Mouse (Mus musculus) megakaryocyte, embryonic 14.5 days (primary cell): ENCODE measurements at regions not wholly inside any gene's neighbourhood (a gene's known extent, or its start where the extent isn't known, plus 50 kb on each side); places are given as distances from the start of the nearest gene placed in this dataset.

Experiments used
- H3K27me3 ChIP-seq: replicated peaks from 2 replicates; pipeline ENCODE3; 2012; ENCODE audit warnings: inconsistent platforms
- H3K36me3 ChIP-seq: replicated peaks from 2 replicates; pipeline ENCODE3; 2012; ENCODE audit warnings: low read length, inconsistent platforms, mixed read lengths
- H3K4me1 ChIP-seq: 2 replicates; pipeline ENCODE4 v1.6.1; 2012; ENCODE audit warnings: inconsistent platforms
- H3K4me3 ChIP-seq: replicated peaks from 2 replicates; pipeline ENCODE3; 2012; ENCODE audit warnings: moderate library complexity, mild to moderate bottlenecking, inconsistent platforms
- H3K9me3 ChIP-seq: 2 replicates; pipeline ENCODE4 v1.6.1; 2012; ENCODE audit warnings: inconsistent platforms
- FLI1 ChIP-seq: IDR thresholded peaks from 2 replicates; pipeline ENCODE4 v1.6.1; 2012; ENCODE audit warnings: low read length, inconsistent platforms, mixed read lengths
- GATA1 ChIP-seq: IDR thresholded peaks from 3 replicates; pipeline ENCODE4 v1.6.1; 2012; ENCODE audit warnings: mixed read lengths, low read length, inconsistent platforms, borderline replicate concordance

- H3K9me3 ChIP-seq: peaks cover 18% of the 10 kb centered on the region
- no peak overlapping the region for H3K4me3 ChIP-seq
- peaks cover 3% of the 10 kb centered on the region for H3K27me3 ChIP-seq
- H3K36me3 ChIP-seq: no peaks in the 10 kb centered on the region
- TF ChIP-seq FLI1 (no peak), GATA1 (no peak)
- H3K4me1 ChIP-seq: no peaks in the 10 kb centered on the region
Observed at GRCm38 (mm10) chr3:9171970-9172369, 437.9 kb downstream of the Zfp704 start.

GRCm38 (mm10) chr3:9168955-9169354 lies 440.9 kb downstream of the Zfp704 start:
- H3K4me1 ChIP-seq: no peaks in the 10 kb centered on the region
- TF ChIP-seq GATA1: no peak
- TF ChIP-seq FLI1: no peak
- H3K9me3 ChIP-seq: peaks cover 13% of the 10 kb centered on the region
- H3K36me3 ChIP-seq: no peaks in the 10 kb centered on the region
- peaks cover 2% of the 10 kb centered on the region for H3K27me3 ChIP-seq
- no peak overlapping the region for H3K4me3 ChIP-seq

- H3K9me3 ChIP-seq: no peaks in the 10 kb centered on the region
- no peak overlapping the region for H3K4me3 ChIP-seq
Observed at GRCm38 (mm10) chr3:9159073-9159472, 450.8 kb downstream of the Zfp704 start.

GRCm38 (mm10) chr3:9154172-9154571 lies 455.7 kb downstream of the Zfp704 start:
- Histone ChIP-seq H3K27me3 (no peaks in the 10 kb centered on the region), H3K4me3 (peak overlapping the region; percentile 78), H3K9me3 (no peaks in the 10 kb centered on the region)

More at GRCm38 (mm10) chr3:9159073-9159472, 450.8 kb downstream of the Zfp704 start:
- TF ChIP-seq FLI1 (no peak), GATA1 (no peak)
- Histone ChIP-seq H3K4me1 (peaks cover 4% of the 10 kb centered on the region; the same call in 1 of the 2 replicates), H3K36me3 (no peaks in the 10 kb centered on the region), H3K27me3 (no peaks in the 10 kb centered on the region)

GRCm38 (mm10) chr3:9153690-9154089 lies 456.2 kb downstream of the Zfp704 start:
- Histone ChIP-seq H3K36me3 (no peaks in the 10 kb centered on the region), H3K27me3 (no peaks in the 10 kb centered on the region), H3K4me1 (peaks cover 14% of the 10 kb centered on the region), H3K9me3 (no peaks in the 10 kb centered on the region), H3K4me3 (no peak overlapping the region)
- TF ChIP-seq FLI1 (no peak), GATA1 (no peak)

More at GRCm38 (mm10) chr3:9154172-9154571, 455.7 kb downstream of the Zfp704 start:
- Histone ChIP-seq H3K4me1 (peaks cover 14% of the 10 kb centered on the region), H3K36me3 (no peaks in the 10 kb centered on the region)
- TF ChIP-seq GATA1 (no peak), FLI1 (no peak)

- H3K9me3 ChIP-seq: no peaks in the 10 kb centered on the region
- H3K36me3 ChIP-seq: no peaks in the 10 kb centered on the region
- peaks cover 14% of the 10 kb centered on the region for H3K4me1 ChIP-seq
- H3K27me3 ChIP-seq: no peaks in the 10 kb centered on the region
- H3K4me3 ChIP-seq: no peak overlapping the region
- TF ChIP-seq FLI1 (no peak), GATA1 (no peak)
Observed at GRCm38 (mm10) chr3:9152256-9152655, 457.6 kb downstream of the Zfp704 start.

GRCm38 (mm10) chr3:9151590-9151989 lies 458.3 kb downstream of the Zfp704 start:
- no peak for TF ChIP-seq FLI1
- Histone ChIP-seq H3K4me1 (peaks cover 14% of the 10 kb centered on the region), H3K4me3 (peak overlapping the region; percentile 44)

GRCm38 (mm10) chr3:9148605-9149004 lies 461.3 kb downstream of the Zfp704 start:
- Histone ChIP-seq H3K4me3 (no peak overlapping the region), H3K27me3 (no peaks in the 10 kb centered on the region), H3K9me3 (peaks cover 14% of the 10 kb centered on the region), H3K4me1 (peaks cover 6% of the 10 kb centered on the region; the same call in 1 of the 2 replicates), H3K36me3 (no peaks in the 10 kb centered on the region)
- TF ChIP-seq FLI1: no peak
- TF ChIP-seq GATA1: no peak

More at GRCm38 (mm10) chr3:9151590-9151989, 458.3 kb downstream of the Zfp704 start:
- Histone ChIP-seq H3K9me3 (no peaks in the 10 kb centered on the region), H3K27me3 (no peaks in the 10 kb centered on the region), H3K36me3 (no peaks in the 10 kb centered on the region)

- Histone ChIP-seq H3K36me3 (no peaks in the 10 kb centered on the region), H3K4me3 (no peak overlapping the region), H3K9me3 (peaks cover 14% of the 10 kb centered on the region), H3K27me3 (no peaks in the 10 kb centered on the region), H3K4me1 (peaks cover 1% of the 10 kb centered on the region; the same call in 1 of the 2 replicates)
- TF ChIP-seq GATA1 (no peak), FLI1 (no peak)
Observed at GRCm38 (mm10) chr3:9146481-9146880, 463.4 kb downstream of the Zfp704 start.

- H3K4me1 ChIP-seq: no peaks in the 10 kb centered on the region
- H3K27me3 ChIP-seq: no peaks in the 10 kb centered on the region
- peaks cover 14% of the 10 kb centered on the region for H3K9me3 ChIP-seq
- no peak overlapping the region for H3K4me3 ChIP-seq
- no peak for TF ChIP-seq FLI1
- TF ChIP-seq GATA1: no peak
- H3K36me3 ChIP-seq: no peaks in the 10 kb centered on the region
Observed at GRCm38 (mm10) chr3:9145612-9146011, 464.3 kb downstream of the Zfp704 start.

- Histone ChIP-seq H3K36me3 (no peaks in the 10 kb centered on the region), H3K27me3 (no peaks in the 10 kb centered on the region), H3K4me3 (no peak overlapping the region), H3K9me3 (peaks cover 14% of the 10 kb centered on the region), H3K4me1 (no peaks in the 10 kb centered on the region)
- TF ChIP-seq GATA1 (no peak), FLI1 (no peak)
Observed at GRCm38 (mm10) chr3:9141836-9142235, 468.0 kb downstream of the Zfp704 start.
